Mouse (Mus musculus) lung, adult 2 months (tissue): ENCODE measurements around the gene Prss53.

Experiments
- CTCF ChIP-seq: fragments of 200-500 bp; IDR thresholded peaks from 2 replicates; pipeline ENCODE4 v1.5.1; 2011; ENCODE audit warnings: mild to moderate bottlenecking, low read length, control low read depth; ENCODE audit not compliant: insufficient read depth
- POLR2A ChIP-seq: fragments of 200-500 bp; IDR thresholded peaks from 2 replicates; pipeline ENCODE4 v1.6.1; 2011; ENCODE audit warnings: low read depth, mild to moderate bottlenecking, control low read depth, low read length, borderline replicate concordance; ENCODE audit errors: extremely low read depth

DNA sequence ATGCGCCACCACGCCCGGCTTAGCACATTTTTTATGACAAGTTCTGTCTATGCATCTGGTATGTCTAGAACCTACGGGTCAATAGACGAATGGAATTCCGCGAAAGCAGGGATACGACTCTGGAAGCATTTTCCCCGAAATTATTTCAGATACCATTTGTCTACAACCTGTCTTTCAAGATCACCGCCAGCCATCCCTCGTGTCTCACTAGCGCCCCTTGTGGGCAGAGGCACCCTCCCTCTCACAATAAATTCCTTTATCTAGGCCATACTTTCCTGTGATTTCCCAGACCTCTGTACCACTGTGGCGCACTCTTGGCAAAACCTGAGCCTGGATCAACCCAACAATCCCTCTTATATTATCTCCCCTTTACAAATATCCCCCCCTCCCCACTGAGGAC, 5.6 kb upstream of the Prss53 start:
- TF ChIP-seq CTCF: peak; percentile 80
- TF ChIP-seq POLR2A: no peak
